In genomic region chrX:147429753-147430152, GRCm38 (mm10) we compare ENCODE assay signal across 14 mouse cellular contexts. TPM values are rescaled to one million over a fixed set of nuclear protein-coding genes. Genes with fewer than 3 reads are reported as not detected.
DNase-seq lines count a peak whose midpoint lies in the region; ATAC-seq and TF ChIP-seq lines count a peak whose summit lies in the region.
"Had no signal": no experiment of that assay in that cellular context is flagged by ENCODE, and none has a peak within 500 bp of the region (broad histone marks: within the 10 kb centered on the region; RNA-seq: fewer than 3 reads in every experiment).

No protein-coding gene starts in this region.

- no peaks in the 10 kb centered on the region for H3K27me3 ChIP-seq in intestine, embryonic 15.5 days (replicated peaks)
- H3K27me3 ChIP-seq in intestine, postnatal 0 days (replicated peaks; ENCODE audit: control insufficient read depth, insufficient read depth, low read length) = no peaks in the 10 kb centered on the region
- no peaks in the 10 kb centered on the region for H3K27me3 ChIP-seq in limb, embryonic 15.5 days
- H3K27me3 ChIP-seq: neural tube, embryonic 12.5 days had no signal

- no peak for TF ChIP-seq CTCF in intestine, postnatal 0 days (IDR thresholded peaks at IDR 0.05; ENCODE audit: low read depth)

- H3K4me3 ChIP-seq in intestine, embryonic 15.5 days (replicated peaks) = no peak overlapping the region
- no peak overlapping the region for H3K4me3 ChIP-seq in intestine, postnatal 0 days (ENCODE audit: low read depth, low read length)
- no peak overlapping the region for H3K4me3 ChIP-seq in limb, embryonic 15.5 days
- H3K4me3 ChIP-seq: erythroblast, embryonic 14.5 days; neural tube, embryonic 12.5 days had no signal

- H3K36me3 ChIP-seq in intestine, embryonic 15.5 days = no peaks in the 10 kb centered on the region
- H3K36me3 ChIP-seq in intestine, postnatal 0 days (ENCODE audit: control insufficient read depth, insufficient read depth) = no peaks in the 10 kb centered on the region
- H3K36me3 ChIP-seq in limb, embryonic 15.5 days = no peaks in the 10 kb centered on the region
- H3K36me3 ChIP-seq: G1E; neural tube, embryonic 12.5 days had no signal

- peak; percentile 26 for DNase-seq in 3134 (ENCODE audit: extremely low read depth, insufficient read length, low spot score)
- peak; percentile 73 for DNase-seq in Muller cell, postnatal 12 days (ENCODE audit: inconsistent ontology term)
- no peak for DNase-seq in thymus, postnatal 36 days

- no peaks in the 10 kb centered on the region for H3K4me1 ChIP-seq in intestine, embryonic 15.5 days (replicated peaks)
- no peaks in the 10 kb centered on the region for H3K4me1 ChIP-seq in intestine, postnatal 0 days (replicated peaks; ENCODE audit: control insufficient read depth, insufficient read depth, low read length)
- no peaks in the 10 kb centered on the region for H3K4me1 ChIP-seq in limb, embryonic 15.5 days
- H3K4me1 ChIP-seq: neural tube, embryonic 12.5 days had no signal

- no peak overlapping the region for H3K4me2 ChIP-seq in intestine, embryonic 15.5 days (replicated peaks)
- H3K4me2 ChIP-seq in intestine, postnatal 0 days (replicated peaks; ENCODE audit: low read depth) = no peak overlapping the region
- H3K4me2 ChIP-seq in limb, embryonic 15.5 days = no peak overlapping the region
- H3K4me2 ChIP-seq: neural tube, embryonic 12.5 days had no signal

- H3K9ac ChIP-seq in intestine, embryonic 15.5 days = no peak overlapping the region
- no peak overlapping the region for H3K9ac ChIP-seq in intestine, postnatal 0 days (ENCODE audit: low read depth, low read length)
- H3K9ac ChIP-seq in limb, embryonic 15.5 days = no peak overlapping the region
- H3K9ac ChIP-seq: neural tube, embryonic 12.5 days had no signal

- 0 out of 2 replicates have a peak, but pooled peaks have one; percentile 47 for ATAC-seq in intestine, embryonic 15.5 days
- ATAC-seq in intestine, postnatal 0 days = no peak
- ATAC-seq in limb, embryonic 15.5 days (ENCODE audit: insufficient number of reproducible peaks, low FRiP score, low TSS enrichment, low read depth) = 0 out of 2 replicates have a peak, but pooled peaks have one; percentile 55
- no peak for ATAC-seq in megakaryocyte progenitor cell, adult 5-6 weeks (replicated peaks; ENCODE audit: poor library complexity)

- H3K27ac ChIP-seq in intestine, embryonic 15.5 days = no peak overlapping the region
- H3K27ac ChIP-seq in intestine, postnatal 0 days (ENCODE audit: low read depth, low read length) = no peak overlapping the region
- H3K27ac ChIP-seq in limb, embryonic 15.5 days = no peak overlapping the region
- H3K27ac ChIP-seq: neural tube, embryonic 12.5 days had no signal

- no peaks in the 10 kb centered on the region for H3K9me3 ChIP-seq in intestine, embryonic 15.5 days
- no peaks in the 10 kb centered on the region for H3K9me3 ChIP-seq in intestine, postnatal 0 days (ENCODE audit: control insufficient read depth)
- H3K9me3 ChIP-seq in limb, embryonic 15.5 days = no peaks in the 10 kb centered on the region
- H3K9me3 ChIP-seq: G1E; neural tube, embryonic 12.5 days had no signal

- WGBS in intestine, embryonic 15.5 days = 46% methylated on average over 1 of the region's 1 CpGs
- WGBS in intestine, postnatal 0 days = 52% methylated on average over 1 of the region's 1 CpGs
- 32% methylated on average over 1 of the region's 1 CpGs for WGBS in limb, embryonic 15.5 days

RNA-seq across cellular contexts. Expression of gene Il13ra2, which starts 0.8 kb away (rescaled TPM):
- polyA plus RNA-seq in intestine, embryonic 15.5 days (2015; fragmentation: Nextera tagmentation; extraction: Ambion mirVana) = not detected in 2 replicates
- polyA plus RNA-seq in intestine, postnatal 0 days (2015; fragmentation: Nextera tagmentation; extraction: Ambion mirVana) = not detected in 2 replicates
- polyA plus RNA-seq in limb, embryonic 15.5 days (2015; fragmentation: Nextera tagmentation; extraction: Ambion mirVana) = 0.12 and 0.22 TPM in 2 replicates
- total RNA-seq in megakaryocyte progenitor cell, adult 5-6 weeks (2015) = not detected in 2 replicates
- total RNA-seq in megakaryocyte progenitor cell, adult 5-6 weeks (2017) = not detected in 2 replicates
- total RNA-seq: adrenal gland, postnatal 4 days; G1E had no signal
- polyA plus RNA-seq: erythroblast, embryonic 14.5 days; G1E; small intestine, adult 2 months had no signal

RNA-seq across cellular contexts. Expression of gene Vmn1r239-ps, which starts 23.8 kb away (rescaled TPM):
- polyA plus RNA-seq in intestine, embryonic 15.5 days (2015; fragmentation: Nextera tagmentation; extraction: Ambion mirVana) = not detected in 2 replicates
- not detected in 2 replicates for polyA plus RNA-seq in intestine, postnatal 0 days (2015; fragmentation: Nextera tagmentation; extraction: Ambion mirVana)
- not detected in 2 replicates for polyA plus RNA-seq in limb, embryonic 15.5 days (2015; fragmentation: Nextera tagmentation; extraction: Ambion mirVana)
- not detected in 2 replicates for total RNA-seq in megakaryocyte progenitor cell, adult 5-6 weeks (2015)
- total RNA-seq in megakaryocyte progenitor cell, adult 5-6 weeks (2017) = not detected in 2 replicates
- total RNA-seq: adrenal gland, postnatal 4 days; G1E; left cerebral cortex, postnatal 25 days had no signal
- polyA plus RNA-seq: erythroblast, embryonic 14.5 days; G1E; gonadal fat pad, adult 2 months; neural tube, embryonic 12.5 days; small intestine, adult 2 months had no signal

Comparison
In these comparisons a context has a peak if more than half of its experiments do, and no peak if none do; other contexts are left out.
1. ATAC-seq: peak in intestine, embryonic 15.5 days (single experiment) and limb, embryonic 15.5 days (single experiment); none in intestine, postnatal 0 days (single experiment) and megakaryocyte progenitor cell, adult 5-6 weeks (single experiment).
2. DNase-seq: peak in 3134 (single experiment) and Muller cell, postnatal 12 days (single experiment); none in thymus, postnatal 36 days (0 of 2).